Mouse (Mus musculus) limb, embryonic 10.5 days (tissue): ENCODE measurements around the gene Slc51a. TPM values are rescaled to one million over a fixed set of nuclear protein-coding genes. Genes with fewer than 3 reads are reported as not detected.
"Not testable (repeated sequence)": the region's sequence is repeated elsewhere in the genome, so short reads cannot be mapped to it uniquely, and the experiment has no call there.

Source experiments
- DNase-seq: peaks from one replicate; pipeline ENCODE4 v3.0.0-alpha.2; 2017; ENCODE audit warnings: low spot score
- H3K27ac ChIP-seq: fragments of 300-500 bp; sonication (generic); 2 replicates; pipeline ENCODE4 v1.5.1; 2016; ENCODE audit warnings: mild to moderate bottlenecking
- H3K27me3 ChIP-seq: fragments of 300-500 bp; sonication (generic); 2 replicates; pipeline ENCODE4 v1.6.1; 2016; ENCODE audit warnings: low read depth, mild to moderate bottlenecking; ENCODE audit not compliant: poor library complexity, severe bottlenecking
- H3K36me3 ChIP-seq: fragments of 300-500 bp; sonication (generic); 2 replicates; pipeline ENCODE4 v1.6.1; 2016; ENCODE audit warnings: mild to moderate bottlenecking, moderate library complexity
- H3K4me1 ChIP-seq: fragments of 300-500 bp; sonication (generic); 2 replicates; pipeline ENCODE4 v1.6.1; 2016
- H3K4me3 ChIP-seq: fragments of 300-500 bp; sonication (generic); 2 replicates; pipeline ENCODE4 v1.5.1; 2016; ENCODE audit warnings: mild to moderate bottlenecking, moderate library complexity
- H3K9me3 ChIP-seq: fragments of 300-500 bp; sonication (generic); replicated peaks from 2 replicates; pipeline ENCODE4 v1.6.1; 2016; ENCODE audit warnings: mild to moderate bottlenecking
- WGBS: fragments of 180-500 bp; shearing (Covaris S2); methylation state at CpG from one replicate; pipeline ENCODE4 v1.1.7; 2016; 5-methylcytosine and 5-hydroxymethylcytosine counted together
- polyA plus RNA-seq: library from polyadenylated mRNA; unstranded; fragments of >200 nt; fragmentation: Nextera tagmentation; extraction: Ambion mirVana; gene quantifications from 2 replicates; pipeline ENCODE4 v1.2.1, GENCODE M21; 2016

Gene Slc51a
- polyA plus RNA-seq, 1 experiment from 2014 or later = 0.50 TPM

DNA sequence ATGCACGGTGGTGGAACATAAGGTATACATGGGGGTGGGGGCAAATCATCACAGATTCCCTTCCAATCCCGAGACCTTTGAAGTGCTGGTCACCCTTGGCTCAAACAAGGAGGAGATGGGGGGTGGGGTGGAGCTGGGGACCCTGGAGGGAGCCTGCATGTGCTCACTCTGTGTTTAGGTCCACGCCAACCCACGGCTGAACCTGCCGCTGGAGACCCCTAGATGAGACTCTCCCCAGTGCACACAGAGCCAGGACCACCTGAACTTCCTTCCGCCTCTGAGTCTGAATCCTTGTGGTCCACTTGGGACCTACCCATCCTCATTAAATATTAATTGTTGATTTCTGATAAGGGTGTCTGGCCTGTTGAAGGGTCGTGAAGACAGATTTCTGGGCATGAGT, 19.2 kb upstream of the Slc51a start:
- WGBS = 83% methylated on average over 7 of the region's 7 CpGs
- no peak overlapping the region for H3K27ac ChIP-seq
- H3K9me3 ChIP-seq = no peaks in the 10 kb centered on the region
- no peak for DNase-seq
- H3K4me3 ChIP-seq = no peak overlapping the region
- 0 out of 2 replicates have a peak, but pooled peaks cover 4% of the 10 kb centered on the region for H3K27me3 ChIP-seq
- H3K36me3 ChIP-seq = no peaks in the 10 kb centered on the region
- H3K4me1 ChIP-seq = peaks cover 39% of the 10 kb centered on the region

DNA sequence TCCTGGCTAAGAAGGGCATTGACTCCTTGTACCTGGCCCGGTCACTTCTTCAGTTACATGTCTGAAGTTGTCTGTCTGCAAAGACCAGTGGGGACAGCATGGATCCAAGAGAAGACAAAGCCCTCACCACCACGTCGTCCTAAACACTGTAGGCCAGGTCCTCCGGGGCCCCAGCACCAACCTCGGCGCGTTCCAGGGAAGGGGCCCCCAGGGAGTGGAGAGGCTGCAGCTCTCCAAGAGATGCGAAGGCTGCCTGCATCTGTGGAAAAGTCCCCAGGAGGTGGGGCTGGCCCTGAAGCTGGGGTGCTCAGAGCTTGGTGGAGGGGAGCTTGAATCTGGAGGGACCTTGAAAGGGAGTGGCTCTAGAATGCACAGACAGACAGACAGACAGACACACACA, 18.6 kb upstream of the Slc51a start:
- H3K4me3 ChIP-seq = no peak overlapping the region

DNA sequence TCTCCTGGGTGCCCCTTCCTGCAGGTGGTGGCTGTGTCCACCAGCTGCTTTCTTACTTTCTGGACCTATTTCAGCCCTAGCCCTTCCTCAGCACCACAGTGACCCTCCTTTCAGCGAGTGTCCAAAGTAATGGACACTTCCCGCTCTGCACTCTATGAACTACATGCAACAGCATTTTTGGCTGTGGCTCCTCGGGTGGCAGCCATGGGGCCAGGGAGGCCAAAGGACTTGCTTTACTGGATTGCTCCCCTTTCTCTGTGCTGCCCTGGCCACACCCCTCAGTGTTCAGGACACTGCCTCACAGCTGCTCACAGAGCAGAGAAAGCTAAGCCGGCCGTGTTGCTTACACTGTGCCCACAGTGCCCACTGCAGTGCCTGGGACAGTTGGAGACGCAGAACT, 16.0 kb upstream of the Slc51a start:
- H3K36me3 ChIP-seq = no peaks in the 10 kb centered on the region
- no peaks in the 10 kb centered on the region for H3K9me3 ChIP-seq
- H3K27ac ChIP-seq = 0 out of 2 replicates have a peak overlapping the region, but pooled peaks have one; percentile 25
- no peak for DNase-seq
- H3K4me3 ChIP-seq = no peak overlapping the region
- peaks cover 9% of the 10 kb centered on the region; the same call in 1 of the 2 replicates for H3K27me3 ChIP-seq
- peaks cover 36% of the 10 kb centered on the region for H3K4me1 ChIP-seq
- 83% methylated on average over 6 of the region's 6 CpGs for WGBS

More for the DNA sequence above, 18.6 kb upstream of the Slc51a start:
- H3K36me3 ChIP-seq = no peaks in the 10 kb centered on the region
- H3K27me3 ChIP-seq = 0 out of 2 replicates have a peak, but pooled peaks cover 4% of the 10 kb centered on the region
- 88% methylated on average over 8 of the region's 8 CpGs for WGBS
- DNase-seq = no peak
- peaks cover 41% of the 10 kb centered on the region for H3K4me1 ChIP-seq
- no peaks in the 10 kb centered on the region for H3K9me3 ChIP-seq
- no peak overlapping the region for H3K27ac ChIP-seq

DNA sequence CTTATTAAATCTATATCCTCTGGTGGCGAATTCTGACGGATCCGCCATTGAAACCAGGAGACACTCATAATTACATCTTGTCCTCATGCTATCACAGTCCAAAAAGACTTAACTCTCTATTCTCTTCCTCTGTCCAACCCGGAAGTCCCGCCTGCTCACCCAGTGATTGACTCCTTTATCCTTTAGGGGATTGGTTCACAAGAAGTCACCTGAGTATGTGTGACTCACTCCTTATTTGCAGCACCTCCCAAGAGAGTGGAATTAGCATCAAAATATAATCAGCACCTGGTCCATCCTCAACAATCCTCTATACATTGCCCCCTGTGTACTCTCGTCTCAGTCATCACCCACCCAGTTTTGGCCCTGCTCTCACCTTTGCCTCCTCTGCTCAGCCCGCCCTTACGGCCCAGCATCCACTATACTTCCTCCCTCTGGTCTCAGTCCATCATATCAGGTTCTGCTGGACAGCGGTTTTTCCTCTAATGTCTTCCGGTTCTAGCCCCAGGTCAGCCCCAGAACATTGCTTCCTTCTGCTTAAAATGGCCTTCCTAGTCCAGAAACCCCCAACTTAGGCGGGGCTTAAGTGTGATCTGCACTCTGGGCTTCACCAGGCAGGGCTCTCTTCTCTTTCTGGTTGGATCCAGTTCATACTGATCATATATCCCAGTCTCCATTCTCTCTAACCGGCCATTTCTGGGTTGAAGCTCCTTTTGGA, 15.1 kb upstream of the Slc51a start:
- 90% methylated on average over 12 of the region's 12 CpGs for WGBS
- no peak for DNase-seq
- Histone ChIP-seq H3K4me1 (peaks cover 35% of the 10 kb centered on the region), H3K9me3 (no peaks in the 10 kb centered on the region), H3K4me3 (no peak overlapping the region), H3K27ac (no peak overlapping the region), H3K36me3 (no peaks in the 10 kb centered on the region), H3K27me3 (peaks cover 15% of the 10 kb centered on the region; the same call in 1 of the 2 replicates)

DNA sequence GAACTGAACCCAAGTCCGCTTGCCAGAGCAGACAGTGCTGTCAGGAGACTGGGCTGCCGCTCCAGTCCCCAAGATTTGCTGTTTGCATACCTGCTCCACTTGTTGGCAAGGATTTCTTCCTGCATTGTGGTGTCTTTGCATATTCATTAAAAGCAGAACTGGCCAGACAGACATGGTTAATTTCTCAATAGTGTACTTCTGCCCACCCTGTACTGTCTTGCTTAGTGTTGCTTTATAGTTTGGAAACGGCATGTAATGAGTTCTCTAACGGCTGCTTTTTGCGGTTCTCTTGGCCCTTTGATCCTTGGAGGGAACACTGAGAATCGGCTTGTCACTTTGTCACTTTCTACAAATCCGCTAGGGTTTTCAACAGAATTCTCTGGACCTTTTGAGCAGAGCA, 13.8 kb upstream of the Slc51a start:
- no peak overlapping the region for H3K27ac ChIP-seq
- DNase-seq = no peak
- 69% methylated on average over 7 of the region's 7 CpGs for WGBS
- H3K36me3 ChIP-seq = no peaks in the 10 kb centered on the region
- H3K27me3 ChIP-seq = peaks cover 15% of the 10 kb centered on the region; the same call in 1 of the 2 replicates
- H3K9me3 ChIP-seq = no peaks in the 10 kb centered on the region
- peaks cover 40% of the 10 kb centered on the region for H3K4me1 ChIP-seq
- no peak overlapping the region for H3K4me3 ChIP-seq

DNA sequence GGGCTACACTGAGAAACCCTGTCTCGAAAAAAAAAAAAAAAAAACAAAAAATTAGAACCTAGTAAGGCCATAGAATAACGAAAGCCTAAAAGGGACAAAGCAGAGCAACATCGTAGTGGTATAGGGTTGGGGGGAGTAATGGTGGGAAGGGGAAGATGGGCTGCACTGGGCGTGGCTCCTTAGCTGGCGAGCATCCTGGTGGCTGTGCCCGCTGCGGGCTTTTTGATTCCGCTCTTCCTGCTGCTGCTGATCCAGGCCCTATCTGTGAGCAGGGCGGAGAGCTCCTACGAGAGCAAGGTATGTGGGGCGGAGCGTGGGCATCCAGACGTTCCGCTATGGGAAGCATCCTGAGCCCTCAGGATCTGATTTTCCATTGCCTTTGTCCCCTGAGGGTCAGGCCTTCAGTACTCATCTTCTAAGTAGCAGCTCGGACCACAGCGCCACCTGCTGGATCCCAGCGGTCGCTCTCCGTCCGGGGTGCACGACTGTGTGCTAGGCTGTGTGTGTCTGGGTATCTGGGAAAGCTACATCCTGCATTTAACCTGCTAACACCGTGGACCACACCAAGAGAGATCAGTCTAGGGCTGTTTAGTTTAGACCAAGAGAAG, 11.9 kb upstream of the Slc51a start:
- H3K9me3 ChIP-seq = no peaks in the 10 kb centered on the region
- peaks cover 46% of the 10 kb centered on the region for H3K4me1 ChIP-seq
- H3K27me3 ChIP-seq = peaks cover 15% of the 10 kb centered on the region; the same call in 1 of the 2 replicates
- 9% methylated on average over 22 of the region's 22 CpGs for WGBS
- no peaks in the 10 kb centered on the region for H3K36me3 ChIP-seq
- peak overlapping the region; percentile 83 for H3K27ac ChIP-seq
- H3K4me3 ChIP-seq = peak overlapping the region; percentile 48
- DNase-seq = peak; percentile 94

DNA sequence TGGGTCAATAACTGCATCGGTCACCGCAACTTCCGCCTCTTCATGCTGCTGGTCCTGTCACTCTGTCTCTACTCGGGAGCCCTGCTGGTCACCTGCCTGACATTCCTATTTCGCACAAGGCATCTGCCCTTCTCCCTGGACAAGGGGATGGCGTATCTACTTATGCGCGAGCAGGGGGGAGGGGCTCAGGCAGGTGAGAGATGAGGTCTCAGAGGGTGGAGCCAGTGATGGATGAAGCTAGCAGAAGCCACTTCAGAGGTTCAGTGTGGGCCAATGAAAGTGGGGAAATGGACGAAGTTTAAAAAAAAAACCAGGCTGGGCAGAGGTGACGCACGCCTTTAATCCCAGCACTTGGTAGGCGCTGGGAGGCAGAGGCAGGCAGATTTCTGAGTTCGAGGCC, 11.3 kb upstream of the Slc51a start:
- WGBS = 59% methylated on average over 13 of the region's 13 CpGs
- no peaks in the 10 kb centered on the region for H3K9me3 ChIP-seq
- H3K36me3 ChIP-seq = no peaks in the 10 kb centered on the region
- peaks cover 15% of the 10 kb centered on the region; the same call in 1 of the 2 replicates for H3K27me3 ChIP-seq
- no peak overlapping the region for H3K27ac ChIP-seq
- H3K4me3 ChIP-seq = no peak overlapping the region
- no peak for DNase-seq
- H3K4me1 ChIP-seq = peaks cover 46% of the 10 kb centered on the region

DNA sequence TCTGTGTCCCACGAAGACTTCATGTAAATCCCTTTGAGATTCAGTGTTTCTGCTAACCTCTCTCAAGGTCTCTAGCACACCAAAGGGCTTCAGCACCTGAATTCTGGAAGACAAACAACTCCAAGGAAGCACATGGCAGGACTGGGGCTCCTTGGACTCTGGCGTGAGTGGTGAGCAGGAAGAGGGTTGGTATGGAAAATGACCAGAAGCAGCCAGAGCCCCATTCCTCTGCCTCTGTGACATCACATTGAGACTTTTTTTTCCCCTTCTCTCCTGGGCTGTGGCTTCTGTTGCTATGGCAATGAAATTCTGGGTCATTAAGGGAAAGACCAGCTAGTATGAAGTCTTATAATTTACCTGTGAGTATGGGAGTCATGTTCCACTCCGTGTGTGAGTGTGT, 8.3 kb upstream of the Slc51a start, which contains the start of gene Zdhhc19:
TSS of gene Zdhhc19 (plus strand) at position 301 of the 400 bp plus-strand sequence.
- H3K9me3 ChIP-seq = no peaks in the 10 kb centered on the region
- DNase-seq = no peak
- no peak within 1 kb of the TSS for H3K4me3 ChIP-seq
- H3K36me3 ChIP-seq = no peaks in the 10 kb centered on the region
- no peak within 1 kb of the TSS for H3K27ac ChIP-seq
- H3K27me3 ChIP-seq = peaks cover 11% of the 10 kb centered on the region; the same call in 1 of the 2 replicates
- WGBS = 87% methylated on average over 3 of the region's 3 CpGs
- peaks cover 33% of the 10 kb centered on the region for H3K4me1 ChIP-seq

DNA sequence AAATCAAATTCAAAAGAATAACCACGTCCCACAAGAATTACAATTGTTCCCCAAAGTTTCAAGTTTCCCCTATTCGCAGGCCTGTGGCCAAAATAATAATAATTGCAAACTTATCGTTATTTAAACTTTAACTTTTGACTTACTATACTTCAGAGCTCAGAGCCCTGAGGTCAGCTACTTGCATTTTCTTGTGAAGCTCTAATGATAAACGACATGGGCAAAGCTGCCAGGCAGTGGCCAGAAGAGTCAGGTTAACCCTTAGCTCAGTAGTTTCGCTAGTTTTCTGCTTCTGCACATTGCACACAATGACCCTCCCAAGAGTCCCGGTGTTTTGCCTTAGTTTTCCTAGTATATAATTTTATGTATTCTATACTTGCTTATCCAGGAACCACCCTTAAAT, 6.7 kb upstream of the Slc51a start:
- DNase-seq, H3K36me3 ChIP-seq, H3K27ac ChIP-seq, H3K4me3 ChIP-seq, H3K9me3 ChIP-seq: not testable (repeated sequence)
- Histone ChIP-seq H3K27me3 (peaks cover 11% of the 10 kb centered on the region; the same call in 1 of the 2 replicates), H3K4me1 (peaks cover 17% of the 10 kb centered on the region; the same call in 1 of the 2 replicates)
- WGBS = 72% methylated on average over 6 of the region's 6 CpGs

DNA sequence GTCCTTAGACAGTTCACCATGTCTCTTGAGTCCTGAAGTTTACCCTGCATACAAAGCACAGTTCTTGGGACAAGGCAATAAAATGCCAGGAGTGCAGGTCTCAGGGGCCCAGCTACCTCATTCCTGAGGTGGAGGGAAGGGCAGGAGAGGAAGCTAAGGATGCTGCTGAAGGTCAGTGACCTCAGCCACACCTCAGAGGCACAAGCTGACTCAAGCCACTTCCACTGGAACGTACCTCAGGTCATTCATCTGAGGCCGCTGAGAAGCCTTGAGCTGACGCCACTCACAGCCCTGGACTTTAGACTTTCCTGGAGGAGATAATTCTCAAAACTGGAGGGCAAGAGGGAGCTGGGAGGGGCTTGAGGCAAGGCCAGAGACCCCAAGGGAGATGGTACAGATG, 1.3 kb upstream of the Slc51a start:
- H3K36me3 ChIP-seq = no peaks in the 10 kb centered on the region
- DNase-seq = no peak
- peaks cover 26% of the 10 kb centered on the region for H3K4me1 ChIP-seq
- no peak overlapping the region for H3K27ac ChIP-seq
- no peaks in the 10 kb centered on the region for H3K27me3 ChIP-seq
- no peak overlapping the region for H3K4me3 ChIP-seq
- 96% methylated on average over 3 of the region's 3 CpGs for WGBS
- H3K9me3 ChIP-seq = no peaks in the 10 kb centered on the region

DNA sequence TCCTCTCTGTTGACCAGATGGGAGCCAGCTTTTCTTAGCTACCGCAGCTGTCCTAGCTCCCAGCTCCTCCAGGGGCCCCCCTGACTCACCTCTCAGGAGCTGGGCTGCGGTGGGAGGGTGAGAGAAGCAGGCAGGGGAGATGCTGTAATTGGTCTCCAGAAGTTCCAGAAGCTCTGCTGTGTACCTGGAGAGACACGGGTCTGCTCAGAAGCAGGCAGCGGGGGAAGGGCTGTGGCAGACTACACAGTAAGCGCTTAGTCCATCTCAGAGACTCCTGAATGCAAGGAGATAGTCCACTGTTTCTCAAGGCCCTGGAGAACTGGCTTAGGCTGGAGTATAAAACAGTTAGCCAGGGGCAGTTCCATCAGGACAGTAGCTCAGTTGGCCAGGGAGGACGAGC, 1.6 kb downstream of the Slc51a start:
- DNase-seq = no peak
- Histone ChIP-seq H3K27ac (no peak overlapping the region), H3K4me1 (peaks cover 30% of the 10 kb centered on the region), H3K4me3 (no peak overlapping the region), H3K9me3 (no peaks in the 10 kb centered on the region), H3K36me3 (no peaks in the 10 kb centered on the region), H3K27me3 (no peaks in the 10 kb centered on the region)
- WGBS = 77% methylated on average over 6 of the region's 6 CpGs

DNA sequence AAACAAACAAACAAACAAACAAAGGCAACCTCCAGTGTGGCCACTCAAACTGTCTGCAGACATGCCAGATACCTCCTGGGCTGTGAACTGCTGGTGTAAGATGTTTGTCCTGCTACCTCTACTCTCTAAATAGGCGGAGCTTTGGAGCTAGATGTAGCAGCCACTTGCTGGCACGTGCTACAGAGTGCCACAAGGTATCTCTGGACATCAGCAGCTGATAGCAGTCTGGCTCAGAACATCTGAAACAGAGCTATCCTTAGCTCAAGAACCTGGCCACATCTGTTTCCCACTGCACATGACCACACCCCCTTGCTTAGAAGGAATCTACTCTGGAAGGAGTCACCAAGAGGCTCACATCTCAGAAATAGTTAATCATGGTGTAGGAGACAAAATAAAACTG, 2.5 kb downstream of the Slc51a start:
- no peaks in the 10 kb centered on the region for H3K27me3 ChIP-seq
- 74% methylated on average over 2 of the region's 2 CpGs for WGBS
- H3K4me3 ChIP-seq = no peak overlapping the region
- no peak overlapping the region for H3K27ac ChIP-seq
- H3K4me1 ChIP-seq = peaks cover 30% of the 10 kb centered on the region
- no peak for DNase-seq
- no peaks in the 10 kb centered on the region for H3K36me3 ChIP-seq
- H3K9me3 ChIP-seq = no peaks in the 10 kb centered on the region

DNA sequence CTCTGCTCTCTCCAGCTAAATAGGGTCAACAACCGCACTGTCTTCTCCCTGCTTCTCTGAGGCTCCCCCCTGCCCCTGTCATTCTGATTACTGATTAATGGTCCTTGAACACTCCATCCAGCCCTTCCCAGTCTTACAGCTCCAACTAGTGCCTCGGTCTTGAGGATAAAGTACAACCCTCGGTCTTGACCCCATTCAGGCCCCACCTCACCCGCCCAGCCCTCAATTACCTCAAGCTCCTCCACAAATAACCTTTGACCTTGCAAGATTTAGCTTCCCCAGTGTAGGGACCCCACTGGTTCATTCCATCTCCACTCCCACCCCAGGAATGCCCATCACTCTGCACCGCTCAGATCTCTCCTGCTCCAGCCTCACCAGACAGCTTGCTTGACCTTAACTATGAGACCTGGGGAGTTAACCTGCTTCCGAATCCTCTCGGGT, 3.2 kb downstream of the Slc51a start:
- Histone ChIP-seq H3K4me3 (no peak overlapping the region), H3K4me1 (peaks cover 30% of the 10 kb centered on the region), H3K9me3 (no peaks in the 10 kb centered on the region), H3K27me3 (no peaks in the 10 kb centered on the region), H3K27ac (no peak overlapping the region), H3K36me3 (no peaks in the 10 kb centered on the region)
- 24% methylated on average over 7 of the region's 7 CpGs for WGBS
- DNase-seq = no peak
